Mouse (Mus musculus) cortical plate, adult 2 months (tissue): ENCODE measurements around the gene Upf2. TPM values are rescaled to one million over a fixed set of nuclear protein-coding genes. Genes with fewer than 3 reads are reported as not detected.

Experiments
- H3K27ac ChIP-seq: fragments of 200-500 bp; 2 replicates; pipeline ENCODE4 v1.5.1; 2012; ENCODE audit warnings: low read length, control low read depth, inconsistent platforms; ENCODE audit not compliant: insufficient read depth
- H3K4me1 ChIP-seq: fragments of 200-500 bp; 2 replicates; pipeline ENCODE4 v1.6.1; 2011; ENCODE audit warnings: low read length; ENCODE audit not compliant: control insufficient read depth, insufficient read depth
- H3K4me3 ChIP-seq: fragments of 200-500 bp; 2 replicates; pipeline ENCODE4 v1.5.1; 2011; ENCODE audit warnings: mild to moderate bottlenecking, low read length, control low read depth; ENCODE audit not compliant: insufficient read depth
- CTCF ChIP-seq: fragments of 200-500 bp; IDR thresholded peaks from 2 replicates; pipeline ENCODE4 v1.5.1; 2011; ENCODE audit warnings: mild to moderate bottlenecking, control low read depth, low read length; ENCODE audit not compliant: insufficient read depth; ENCODE audit errors: extremely low read depth
- POLR2A ChIP-seq: fragments of 200-500 bp; IDR thresholded peaks from 2 replicates; pipeline ENCODE4 v1.6.1; 2011; ENCODE audit warnings: mild to moderate bottlenecking, low read length, control low read depth; ENCODE audit not compliant: insufficient read depth; ENCODE audit errors: extremely low read depth
- polyA plus RNA-seq: library from polyadenylated mRNA; depleted of rRNA; stranded (reverse); fragments of >200 nt; gene quantifications from 2 replicates; pipeline ENCODE4 v1.2.3, GENCODE M21; 2012

Gene Upf2
- polyA plus RNA-seq, 1 experiment = 19.0 TPM

DNA sequence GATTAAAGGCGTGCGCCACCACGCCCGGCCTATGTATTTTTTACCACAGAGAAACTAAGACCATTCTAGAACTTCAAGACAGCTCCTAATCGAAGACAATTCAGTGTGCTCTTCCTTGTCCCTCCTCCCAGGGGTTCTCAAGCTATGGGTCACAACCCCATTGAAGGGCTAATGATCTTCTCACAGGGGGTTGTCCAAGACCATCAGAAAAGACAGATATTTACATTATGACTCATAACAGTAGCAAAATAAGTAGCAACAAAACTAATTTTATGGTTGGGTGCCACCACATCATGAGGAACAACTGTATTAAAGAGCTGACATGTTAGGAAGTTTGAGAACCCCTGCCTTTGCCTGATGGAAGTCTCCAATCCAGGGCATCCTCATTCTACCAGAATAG is 19.3 kb upstream of the Upf2 start:
- H3K4me1 ChIP-seq = no peaks in the 10 kb centered on the region
- TF ChIP-seq POLR2A = no peak
- no peak for TF ChIP-seq CTCF
- no peak overlapping the region for H3K27ac ChIP-seq
- H3K4me3 ChIP-seq = no peak overlapping the region

DNA sequence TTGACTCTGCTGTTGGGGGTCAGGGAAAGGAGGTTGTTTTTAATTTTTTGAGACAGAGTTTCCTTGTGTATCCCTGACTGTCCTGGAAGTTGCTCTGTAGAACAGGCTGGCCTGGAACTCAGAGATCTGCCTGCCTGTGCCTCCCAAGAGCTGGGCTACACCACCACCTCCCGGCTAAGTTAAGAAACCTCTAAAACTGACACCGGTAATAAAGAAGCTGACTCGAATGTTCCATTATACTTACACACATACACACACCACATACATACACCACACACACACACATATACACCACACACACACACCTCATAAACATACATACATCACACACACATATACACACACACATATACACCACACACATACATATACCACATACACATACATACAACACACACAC is 16.3 kb upstream of the Upf2 start:
- Histone ChIP-seq H3K4me3 (no peak overlapping the region), H3K27ac (no peak overlapping the region), H3K4me1 (no peaks in the 10 kb centered on the region)
- TF ChIP-seq POLR2A (no peak), CTCF (no peak)

DNA sequence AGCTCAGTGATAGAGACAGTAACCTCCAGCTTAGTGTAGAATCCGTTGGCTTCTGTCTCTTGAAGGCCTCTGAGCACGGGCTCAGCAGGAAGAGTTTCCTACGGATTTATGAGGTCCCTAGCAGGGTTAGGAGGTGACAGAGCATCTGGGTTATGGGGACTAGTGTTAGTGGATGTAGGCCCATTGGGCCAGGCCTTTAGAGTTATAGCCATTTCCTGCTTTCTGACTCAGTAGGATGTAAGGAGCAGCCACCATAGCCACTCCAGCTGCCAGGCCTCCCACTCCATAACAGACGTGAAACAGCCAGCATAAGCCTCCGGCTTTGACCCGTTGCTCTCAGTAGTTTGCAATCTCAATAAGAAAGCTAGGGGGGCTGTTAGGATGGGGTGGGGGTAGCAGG is 15.2 kb upstream of the Upf2 start:
- TF ChIP-seq POLR2A (no peak), CTCF (no peak)
- no peaks in the 10 kb centered on the region for H3K4me1 ChIP-seq
- H3K27ac ChIP-seq = no peak overlapping the region
- no peak overlapping the region for H3K4me3 ChIP-seq

DNA sequence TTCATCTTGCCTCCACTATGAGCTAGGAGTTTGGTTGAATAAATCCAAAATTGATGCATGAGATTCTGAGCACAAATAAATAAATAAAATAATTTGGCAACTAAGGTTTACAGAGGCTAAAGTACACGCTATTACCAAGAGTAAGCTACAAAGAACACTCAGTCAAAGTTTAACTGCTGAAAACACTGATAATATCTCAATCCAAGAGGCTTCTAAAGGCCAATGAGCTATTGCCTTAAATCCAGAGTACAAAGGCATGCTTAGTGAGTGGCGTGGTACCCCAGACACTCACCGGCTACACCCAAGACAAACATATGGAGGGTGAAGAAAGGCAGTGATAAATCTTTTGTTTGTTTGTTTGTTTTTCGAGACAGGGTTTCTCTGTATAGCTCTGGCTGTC is 14.7 kb upstream of the Upf2 start:
- no peak overlapping the region for H3K27ac ChIP-seq
- H3K4me3 ChIP-seq = no peak overlapping the region
- TF ChIP-seq POLR2A (no peak), CTCF (no peak)
- no peaks in the 10 kb centered on the region for H3K4me1 ChIP-seq

DNA sequence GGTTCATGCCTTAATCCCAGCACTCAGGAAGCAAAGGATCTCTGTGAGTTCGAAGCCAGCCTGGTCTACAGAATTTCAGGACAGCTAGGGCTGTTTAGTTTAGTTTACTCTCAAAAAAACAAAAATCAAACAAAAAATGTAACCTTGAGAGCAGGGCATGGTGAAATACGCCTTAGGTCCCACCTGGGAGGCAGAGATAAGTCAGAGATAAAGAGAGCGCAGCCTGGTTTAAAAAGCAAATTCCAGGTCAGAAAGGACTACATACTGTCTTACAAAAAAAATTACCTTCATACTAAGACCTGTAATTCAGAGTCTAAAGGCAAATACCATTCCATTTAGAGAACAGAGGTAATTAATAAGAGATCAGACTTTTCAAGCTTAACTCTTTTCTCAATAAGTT is 11.9 kb upstream of the Upf2 start:
- H3K4me3 ChIP-seq = no peak overlapping the region
- no peak for TF ChIP-seq CTCF
- TF ChIP-seq POLR2A = no peak
- H3K27ac ChIP-seq = no peak overlapping the region
- H3K4me1 ChIP-seq = no peaks in the 10 kb centered on the region

DNA sequence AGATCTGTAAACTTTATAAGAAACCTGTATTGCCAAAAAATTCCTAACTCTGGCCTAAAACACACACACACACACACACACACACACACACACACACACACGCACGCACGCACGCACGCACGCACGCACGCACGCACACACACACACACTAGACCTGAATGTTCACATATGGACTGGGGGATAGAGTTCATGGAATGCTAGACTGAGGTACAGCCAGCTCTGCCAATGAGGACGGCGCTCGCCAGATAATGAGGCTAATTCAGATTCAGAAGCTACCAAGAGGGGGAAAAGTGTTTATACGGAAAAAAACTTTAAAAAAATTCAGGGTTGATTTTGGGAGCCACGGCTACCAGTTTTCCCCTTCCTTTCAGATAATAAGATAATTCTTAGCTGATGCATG is 11.4 kb upstream of the Upf2 start:
- no peak overlapping the region for H3K27ac ChIP-seq

DNA sequence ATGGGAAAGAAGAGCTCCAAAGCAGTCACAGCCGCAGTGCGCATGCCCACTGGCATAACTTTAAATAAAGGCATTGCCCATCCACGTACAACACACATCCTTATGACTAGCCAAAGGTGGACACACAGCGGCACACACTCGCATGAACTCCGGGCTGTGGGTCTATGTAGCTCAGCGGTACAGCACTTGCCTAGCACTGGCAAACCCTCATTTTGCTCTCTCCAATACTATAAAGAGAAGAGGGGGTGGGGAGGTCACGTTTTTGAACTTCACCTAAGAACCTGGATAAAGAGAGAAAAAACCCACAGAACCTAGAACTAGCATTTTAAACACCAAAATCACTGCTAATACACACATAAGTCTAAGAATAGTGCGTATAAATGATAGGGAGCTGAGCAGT is 10.3 kb upstream of the Upf2 start:
- H3K4me3 ChIP-seq = no peak overlapping the region
- no peaks in the 10 kb centered on the region for H3K4me1 ChIP-seq
- TF ChIP-seq CTCF = no peak
- TF ChIP-seq POLR2A = no peak
- H3K27ac ChIP-seq = no peak overlapping the region

More for the DNA sequence above, 11.4 kb upstream of the Upf2 start:
- TF ChIP-seq POLR2A = no peak
- no peak for TF ChIP-seq CTCF
- H3K4me1 ChIP-seq = no peaks in the 10 kb centered on the region
- no peak overlapping the region for H3K4me3 ChIP-seq

DNA sequence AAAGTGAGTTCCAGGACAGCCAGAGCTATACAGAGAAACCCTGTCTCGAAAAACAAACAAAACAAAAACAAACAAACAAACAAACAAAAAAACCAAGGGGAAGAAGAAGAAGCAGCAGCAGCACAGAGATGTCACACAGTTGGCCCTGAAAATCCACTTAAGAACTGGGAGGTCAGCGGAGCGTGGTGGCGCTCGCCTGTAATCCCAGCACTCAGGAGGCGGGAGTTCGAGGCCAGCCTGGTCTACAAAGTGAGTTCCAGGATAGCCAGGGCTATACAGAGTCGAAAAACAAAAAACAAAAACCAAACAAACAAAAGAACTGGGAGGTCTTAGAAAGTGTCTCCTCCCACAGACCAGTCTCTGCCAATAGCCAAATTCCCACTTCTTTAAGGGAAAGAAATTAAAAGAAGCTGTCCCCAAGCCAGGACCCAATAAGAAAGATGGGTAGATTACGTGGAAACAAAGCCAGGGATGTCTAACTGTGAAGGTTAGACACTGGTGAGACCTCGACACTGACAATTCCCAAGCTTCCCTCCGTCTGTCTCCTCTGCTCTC is 9.3 kb upstream of the Upf2 start:
- Histone ChIP-seq H3K4me1 (no peaks in the 10 kb centered on the region), H3K4me3 (peak overlapping the region; percentile 71), H3K27ac (no peak overlapping the region)
- TF ChIP-seq CTCF = no peak
- no peak for TF ChIP-seq POLR2A

DNA sequence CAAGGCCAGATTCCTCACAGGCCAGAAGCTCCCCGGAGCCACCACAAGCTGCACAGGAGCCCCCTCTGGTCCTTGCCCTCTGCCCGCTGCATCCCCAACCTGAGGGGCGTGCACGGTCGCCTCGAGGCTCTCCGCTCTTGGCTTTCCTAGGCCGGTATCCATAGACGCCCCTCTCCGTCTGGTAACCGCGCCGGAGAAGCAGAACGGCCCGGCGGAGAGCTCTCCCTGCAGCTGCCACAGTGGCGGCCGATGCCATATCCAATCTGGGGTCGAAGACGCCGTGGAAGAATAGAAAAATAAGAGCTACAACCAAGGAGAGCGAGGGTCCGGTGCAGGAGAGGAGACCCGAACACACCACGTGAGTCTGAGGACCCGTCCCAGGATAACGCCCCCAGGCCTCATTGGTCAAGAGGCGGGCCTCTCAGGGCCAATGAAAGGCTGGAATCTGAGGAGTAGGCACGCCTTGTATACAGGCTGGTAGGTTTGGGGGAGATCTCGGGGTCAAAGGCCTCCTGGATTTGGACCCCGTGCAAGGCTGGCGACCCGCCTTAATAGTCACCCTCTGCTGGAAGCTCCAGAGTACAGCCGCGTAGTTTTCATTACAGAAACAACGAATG is 8.7 kb upstream of the Upf2 start, which contains the start of gene Dhtkd1:
TSS of gene Dhtkd1 (minus strand) at position 377 of the 617 bp plus-strand sequence.
- TF ChIP-seq POLR2A (peak; percentile 27; the same call in 1 of the 2 replicates), CTCF (no peak)
- Histone ChIP-seq H3K27ac (no peak within 1 kb of the TSS), H3K4me1 (no peaks in the 10 kb centered on the region), H3K4me3 (peak within 1 kb of the TSS; percentile 71)

DNA sequence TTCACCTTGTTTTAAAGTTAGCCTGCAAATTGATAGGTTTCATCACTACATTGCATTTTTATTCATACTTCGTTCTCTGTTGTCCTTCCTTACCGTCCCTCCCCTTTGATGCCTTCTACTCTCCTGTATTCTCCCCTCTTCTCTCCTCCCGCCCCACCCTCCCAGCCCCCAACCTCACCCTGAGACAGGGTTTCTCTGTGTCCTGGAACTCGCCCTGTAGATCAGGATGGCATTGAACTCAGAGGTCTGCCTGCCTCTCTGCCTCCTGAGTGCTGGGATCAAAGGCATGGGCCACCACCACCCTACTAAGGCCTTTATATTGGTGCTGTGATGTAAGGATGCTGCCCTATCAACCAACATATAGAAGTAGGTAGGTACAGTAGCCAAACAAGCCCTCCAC is 8.2 kb upstream of the Upf2 start:
- peak overlapping the region; percentile 71 for H3K4me3 ChIP-seq
- no peaks in the 10 kb centered on the region for H3K4me1 ChIP-seq
- H3K27ac ChIP-seq = no peak overlapping the region
- TF ChIP-seq POLR2A = no peak
- no peak for TF ChIP-seq CTCF
